ENCODE assay signal across 8 mouse cellular contexts in genomic region chr2:11706030-11706745, GRCm38 (mm10). TPM values are rescaled to one million over a fixed set of nuclear protein-coding genes. Genes with fewer than 3 reads are reported as not detected.
DNase-seq lines count a peak whose midpoint lies in the region; ATAC-seq and TF ChIP-seq lines count a peak whose summit lies in the region.

No protein-coding gene starts in this region.

- H3K4me1 ChIP-seq in hindbrain, embryonic 10.5 days (replicated peaks), result peaks cover 16% of the 10 kb centered on the region
- H3K4me1 ChIP-seq in liver, postnatal 0 days (ENCODE audit: insufficient read depth), result peaks cover 38% of the 10 kb centered on the region
- 0 out of 2 replicates have a peak, but pooled peaks cover 3% of the 10 kb centered on the region for H3K4me1 ChIP-seq in stomach, embryonic 16.5 days (ENCODE audit: control insufficient read depth, insufficient read depth, low read length)

- WGBS in hindbrain, embryonic 10.5 days, result 3% methylated on average over 28 of the region's 28 CpGs
- 5% methylated on average over 28 of the region's 28 CpGs for WGBS in liver, postnatal 0 days (ENCODE audit: insufficient replicate concordance)
- 4% methylated on average over 28 of the region's 28 CpGs for WGBS in stomach, embryonic 16.5 days

- H3K27ac ChIP-seq in left cerebral cortex, adult 2 months, result 0 out of 2 replicates have a peak overlapping the region, but pooled peaks have one; percentile 28
- peak overlapping the region; percentile 62; the same call in 1 of the 2 replicates for H3K27ac ChIP-seq in hindbrain, embryonic 10.5 days
- H3K27ac ChIP-seq in liver, postnatal 0 days (ENCODE audit: low read depth), result peak overlapping the region; percentile 93
- H3K27ac ChIP-seq in stomach, embryonic 16.5 days (ENCODE audit: low read length), result no peak overlapping the region

- intact Hi-C loops in left cerebral cortex, adult 2 months (cut with DNase I), result loop anchor here (5.0 kb wide), 2 partner anchors 71 to 104 kb away; partner anchors contain the start of genes Ankrd16, Fbh1 and Rbm17
- intact Hi-C loops in left cerebral cortex, postnatal 25 days (cut with DNase I), result no loop called here

- H3K4me2 ChIP-seq in liver, postnatal 0 days (ENCODE audit: low read depth, low read length), result peak overlapping the region; percentile 86
- H3K4me2 ChIP-seq in stomach, embryonic 16.5 days (ENCODE audit: low read depth, low read length), result peak overlapping the region; percentile 97

- peak overlapping the region; percentile 59 for H3K4me3 ChIP-seq in left cerebral cortex, adult 2 months
- H3K4me3 ChIP-seq in hindbrain, embryonic 10.5 days, result peak overlapping the region; percentile 70
- peak overlapping the region; percentile 72 for H3K4me3 ChIP-seq in liver, postnatal 0 days (ENCODE audit: low read depth, low read length)
- peak overlapping the region; percentile 62 for H3K4me3 ChIP-seq in stomach, embryonic 16.5 days (replicated peaks; ENCODE audit: low read length)

- peak overlapping the region; percentile 81 for H3K9ac ChIP-seq in liver, postnatal 0 days (replicated peaks)
- H3K9ac ChIP-seq in stomach, embryonic 16.5 days (ENCODE audit: low read length), result peak overlapping the region; percentile 80

- no peaks in the 10 kb centered on the region for H3K9me3 ChIP-seq in hindbrain, embryonic 10.5 days
- H3K9me3 ChIP-seq in liver, postnatal 0 days (ENCODE audit: low read length), result no peaks in the 10 kb centered on the region
- H3K9me3 ChIP-seq in stomach, embryonic 16.5 days (replicated peaks; ENCODE audit: control insufficient read depth, low read length), result no peaks in the 10 kb centered on the region; the same call in 1 of the 2 replicates

- no peak for DNase-seq in left cerebral cortex, adult 2 months (ENCODE audit: extremely low spot score in 1 of 2, low spot score in 2 of 2)
- no peak for DNase-seq in left cerebral cortex, postnatal 25 days (ENCODE audit: low spot score in 2 of 2)
- peak; percentile 49 for DNase-seq in embryo, embryonic 10 days (ENCODE audit: low spot score)
- DNase-seq in hindbrain, embryonic 10.5 days (ENCODE audit: low spot score), result peak; percentile 22
- peak; percentile 44 for DNase-seq in liver, postnatal 0 days
- no peak for DNase-seq in ovary, postnatal 14 days (ENCODE audit: low spot score)
- DNase-seq in urinary bladder, postnatal 4 days (ENCODE audit: low spot score in 2 of 2), result no peak

- peak; percentile 58 for ATAC-seq in liver, postnatal 0 days
- peak; percentile 57; the same call in 1 of the 2 replicates for ATAC-seq in stomach, embryonic 16.5 days (ENCODE audit: insufficient read depth, low FRiP score)

- TF ChIP-seq EP300 in liver, postnatal 0 days (IDR thresholded peaks at IDR 0.05; ENCODE audit: low read depth), result no peak

- no peaks in the 10 kb centered on the region for H3K36me3 ChIP-seq in hindbrain, embryonic 10.5 days
- H3K36me3 ChIP-seq in liver, postnatal 0 days (replicated peaks; ENCODE audit: insufficient read depth, low read length), result no peaks in the 10 kb centered on the region; the same call in 1 of the 2 replicates
- H3K36me3 ChIP-seq in stomach, embryonic 16.5 days (ENCODE audit: control insufficient read depth, insufficient read depth, low read length), result no peaks in the 10 kb centered on the region

- H3K27me3 ChIP-seq in hindbrain, embryonic 10.5 days (ENCODE audit: insufficient read depth, poor library complexity, severe bottlenecking), result peaks cover 52% of the 10 kb centered on the region
- no peaks in the 10 kb centered on the region for H3K27me3 ChIP-seq in liver, postnatal 0 days (ENCODE audit: insufficient read depth, low read length)
- peaks cover 3% of the 10 kb centered on the region; the same call in 1 of the 2 replicates for H3K27me3 ChIP-seq in stomach, embryonic 16.5 days (ENCODE audit: control insufficient read depth, insufficient read depth, low read length)

- no peak for TF ChIP-seq CTCF in left cerebral cortex, adult 2 months (IDR thresholded peaks at IDR 0.05)
- no peak for TF ChIP-seq CTCF in liver, postnatal 0 days (IDR thresholded peaks at IDR 0.05; ENCODE audit: low read depth)

RNA-seq across cellular contexts. Expression of gene Il15ra, which starts 1.1 kb away (rescaled TPM):
- 10 to 100 TPM; 10.3 to 11.8 TPM for total RNA-seq in left cerebral cortex, adult 2 months (2021)
- total RNA-seq in left cerebral cortex, postnatal 25 days (2021), result 10 to 100 TPM in 1 of 2 experiments, 1 to 10 TPM in 1; 6.8 to 11.0 TPM
- 0.35 and 0.51 TPM in 2 replicates for polyA plus RNA-seq in hindbrain, embryonic 10.5 days (2016; fragmentation: Nextera tagmentation; extraction: Ambion mirVana)
- 23.8 and 31.1 TPM in 2 replicates for polyA plus RNA-seq in liver, postnatal 0 days (2015; fragmentation: Nextera tagmentation; extraction: Ambion mirVana)
- 1.8 and 3.2 TPM in 2 replicates for polyA plus RNA-seq in stomach, embryonic 16.5 days (2015; fragmentation: Nextera tagmentation; extraction: Ambion mirVana)

Comparison
In these comparisons a context has a peak if more than half of its experiments do, and no peak if none do; other contexts are left out.
1. DNase-seq: peak in embryo, embryonic 10 days (single experiment), hindbrain, embryonic 10.5 days (single experiment) and liver, postnatal 0 days (single experiment); none in left cerebral cortex, adult 2 months (0 of 2), left cerebral cortex, postnatal 25 days (0 of 2), ovary, postnatal 14 days (single experiment) and urinary bladder, postnatal 4 days (0 of 2).
2. Peak in every context shown above with its lines, with median percentiles within 50 percentile points of each other: H3K4me3 ChIP-seq.